Mouse (Mus musculus): ENCODE measurements around the gene Spata7. TPM values are rescaled to one million over a fixed set of nuclear protein-coding genes. Genes with fewer than 3 reads are reported as not detected.

Spata7 gene
- polyA plus RNA-seq, 1 experiment: 22.2 TPM

DNA sequence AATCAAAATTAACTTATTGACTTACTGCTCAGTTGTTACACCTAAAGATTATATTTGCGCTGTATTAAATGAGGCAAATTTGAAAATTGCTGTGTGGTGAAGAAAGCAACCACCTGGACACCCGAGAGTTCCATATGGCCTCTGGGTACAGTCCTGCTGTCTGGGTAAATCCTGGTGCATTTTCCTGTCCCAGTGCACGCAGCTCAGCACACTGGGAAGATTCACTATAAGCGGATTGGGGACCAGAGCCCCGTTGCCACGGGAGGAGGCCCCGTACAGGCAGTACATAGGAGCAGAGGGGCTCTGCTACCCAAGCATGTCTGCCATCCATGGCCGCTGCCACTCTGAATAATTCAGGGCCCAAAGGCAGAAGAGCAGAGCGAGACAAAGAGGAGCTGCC lies 73.6 kb downstream of the Spata7 start:
- Histone ChIP-seq H3K9me3 (replicated peaks; ENCODE audit: control insufficient read depth, insufficient read depth, low read length, poor library complexity, severe bottlenecking) (no peaks in the 10 kb centered on the region), H3K4me3 (ENCODE audit: low read depth, low read length) (no peak overlapping the region), H3K36me3 (ENCODE audit: control insufficient read depth, insufficient read depth, low read length, poor library complexity, severe bottlenecking) (no peaks in the 10 kb centered on the region; the same call in 1 of the 2 replicates), H3K27me3 (ENCODE audit: control insufficient read depth, insufficient read depth, low read length, poor library complexity, severe bottlenecking) (no peaks in the 10 kb centered on the region), H3K9ac (ENCODE audit: low read depth, poor library complexity, severe bottlenecking) (no peak overlapping the region), H3K4me1 (ENCODE audit: control insufficient read depth, insufficient read depth, low read length) (peaks cover 2% of the 10 kb centered on the region), H3K27ac (ENCODE audit: insufficient read depth, low read length) (no peak overlapping the region)
- TF ChIP-seq POLR2A (IDR thresholded peaks at IDR 0.05; ENCODE audit: insufficient read depth, low read length) (no peak), EP300 (IDR thresholded peaks at IDR 0.05; ENCODE audit: insufficient read depth, low read depth, low read length) (no peak), CTCF (IDR thresholded peaks at IDR 0.05; ENCODE audit: low read depth, low read length) (no peak)

GRCm38 (mm10) chr12:98703554-98703953 lies 75.6 kb downstream of the Spata7 start:
- no peak for TF ChIP-seq CTCF (IDR thresholded peaks at IDR 0.05; ENCODE audit: low read depth, low read length)
- TF ChIP-seq POLR2A (IDR thresholded peaks at IDR 0.05; ENCODE audit: insufficient read depth, low read length): no peak
- no peak for TF ChIP-seq EP300 (IDR thresholded peaks at IDR 0.05; ENCODE audit: insufficient read depth, low read depth, low read length)
- H3K27me3 ChIP-seq (ENCODE audit: control insufficient read depth, insufficient read depth, low read length, poor library complexity, severe bottlenecking): no peaks in the 10 kb centered on the region
- no peak overlapping the region for H3K27ac ChIP-seq (ENCODE audit: insufficient read depth, low read length)
- H3K9me3 ChIP-seq (replicated peaks; ENCODE audit: control insufficient read depth, insufficient read depth, low read length, poor library complexity, severe bottlenecking): no peaks in the 10 kb centered on the region
- H3K4me1 ChIP-seq (ENCODE audit: control insufficient read depth, insufficient read depth, low read length): peaks cover 2% of the 10 kb centered on the region
- no peak overlapping the region for H3K4me3 ChIP-seq (ENCODE audit: low read depth, low read length)
- no peak overlapping the region for H3K9ac ChIP-seq (ENCODE audit: low read depth, poor library complexity, severe bottlenecking)
- H3K36me3 ChIP-seq (ENCODE audit: control insufficient read depth, insufficient read depth, low read length, poor library complexity, severe bottlenecking): no peaks in the 10 kb centered on the region; the same call in 1 of the 2 replicates

GRCm38 (mm10) chr12:98703961-98704360 lies 76.0 kb downstream of the Spata7 start:
- TF ChIP-seq EP300 (IDR thresholded peaks at IDR 0.05; ENCODE audit: insufficient read depth, low read depth, low read length): no peak
- no peak for TF ChIP-seq CTCF (IDR thresholded peaks at IDR 0.05; ENCODE audit: low read depth, low read length)
- TF ChIP-seq POLR2A (IDR thresholded peaks at IDR 0.05; ENCODE audit: insufficient read depth, low read length): no peak
- no peak overlapping the region for H3K4me3 ChIP-seq (ENCODE audit: low read depth, low read length)
- H3K27ac ChIP-seq (ENCODE audit: insufficient read depth, low read length): no peak overlapping the region
- H3K36me3 ChIP-seq (ENCODE audit: control insufficient read depth, insufficient read depth, low read length, poor library complexity, severe bottlenecking): no peaks in the 10 kb centered on the region; the same call in 1 of the 2 replicates
- H3K4me1 ChIP-seq (ENCODE audit: control insufficient read depth, insufficient read depth, low read length): no peaks in the 10 kb centered on the region
- no peaks in the 10 kb centered on the region for H3K27me3 ChIP-seq (ENCODE audit: control insufficient read depth, insufficient read depth, low read length, poor library complexity, severe bottlenecking)
- no peak overlapping the region for H3K9ac ChIP-seq (ENCODE audit: low read depth, poor library complexity, severe bottlenecking)
- H3K9me3 ChIP-seq (replicated peaks; ENCODE audit: control insufficient read depth, insufficient read depth, low read length, poor library complexity, severe bottlenecking): no peaks in the 10 kb centered on the region

- H3K36me3 ChIP-seq (ENCODE audit: control insufficient read depth, insufficient read depth, low read length, poor library complexity, severe bottlenecking): peaks cover 3% of the 10 kb centered on the region; the same call in 1 of the 2 replicates
- no peaks in the 10 kb centered on the region for H3K9me3 ChIP-seq (replicated peaks; ENCODE audit: control insufficient read depth, insufficient read depth, low read length, poor library complexity, severe bottlenecking)
- TF ChIP-seq CTCF (IDR thresholded peaks at IDR 0.05; ENCODE audit: low read depth, low read length): no peak
- TF ChIP-seq EP300 (IDR thresholded peaks at IDR 0.05; ENCODE audit: insufficient read depth, low read depth, low read length): no peak
- TF ChIP-seq POLR2A (IDR thresholded peaks at IDR 0.05; ENCODE audit: insufficient read depth, low read length): no peak
- H3K27ac ChIP-seq (ENCODE audit: insufficient read depth, low read length): no peak overlapping the region
- no peak overlapping the region for H3K4me3 ChIP-seq (ENCODE audit: low read depth, low read length)
- no peaks in the 10 kb centered on the region for H3K4me1 ChIP-seq (ENCODE audit: control insufficient read depth, insufficient read depth, low read length)
- H3K9ac ChIP-seq (ENCODE audit: low read depth, poor library complexity, severe bottlenecking): no peak overlapping the region
- no peaks in the 10 kb centered on the region for H3K27me3 ChIP-seq (ENCODE audit: control insufficient read depth, insufficient read depth, low read length, poor library complexity, severe bottlenecking)
These were observed 84.9 kb downstream of the Spata7 start for GRCm38 (mm10) chr12:98712819-98713218.

- Histone ChIP-seq H3K27ac (ENCODE audit: insufficient read depth, low read length) (no peak overlapping the region), H3K4me1 (ENCODE audit: control insufficient read depth, insufficient read depth, low read length) (no peaks in the 10 kb centered on the region), H3K9ac (ENCODE audit: low read depth, poor library complexity, severe bottlenecking) (no peak overlapping the region), H3K36me3 (ENCODE audit: control insufficient read depth, insufficient read depth, low read length, poor library complexity, severe bottlenecking) (peaks cover 3% of the 10 kb centered on the region; the same call in 1 of the 2 replicates), H3K27me3 (ENCODE audit: control insufficient read depth, insufficient read depth, low read length, poor library complexity, severe bottlenecking) (no peaks in the 10 kb centered on the region), H3K9me3 (replicated peaks; ENCODE audit: control insufficient read depth, insufficient read depth, low read length, poor library complexity, severe bottlenecking) (no peaks in the 10 kb centered on the region), H3K4me3 (ENCODE audit: low read depth, low read length) (no peak overlapping the region)
- TF ChIP-seq EP300 (IDR thresholded peaks at IDR 0.05; ENCODE audit: insufficient read depth, low read depth, low read length) (no peak), CTCF (IDR thresholded peaks at IDR 0.05; ENCODE audit: low read depth, low read length) (no peak), POLR2A (IDR thresholded peaks at IDR 0.05; ENCODE audit: insufficient read depth, low read length) (no peak)
These were observed 85.7 kb downstream of the Spata7 start for GRCm38 (mm10) chr12:98713621-98714103.

GRCm38 (mm10) chr12:98714757-98715156 lies 86.8 kb downstream of the Spata7 start:
- H3K36me3 ChIP-seq (ENCODE audit: control insufficient read depth, insufficient read depth, low read length, poor library complexity, severe bottlenecking): peaks cover 3% of the 10 kb centered on the region; the same call in 1 of the 2 replicates
- H3K9ac ChIP-seq (ENCODE audit: low read depth, poor library complexity, severe bottlenecking): no peak overlapping the region
- no peak overlapping the region for H3K27ac ChIP-seq (ENCODE audit: insufficient read depth, low read length)
- H3K4me3 ChIP-seq (ENCODE audit: low read depth, low read length): no peak overlapping the region
- TF ChIP-seq CTCF (IDR thresholded peaks at IDR 0.05; ENCODE audit: low read depth, low read length): no peak
- TF ChIP-seq POLR2A (IDR thresholded peaks at IDR 0.05; ENCODE audit: insufficient read depth, low read length): no peak
- TF ChIP-seq EP300 (IDR thresholded peaks at IDR 0.05; ENCODE audit: insufficient read depth, low read depth, low read length): no peak
- no peaks in the 10 kb centered on the region for H3K4me1 ChIP-seq (ENCODE audit: control insufficient read depth, insufficient read depth, low read length)
- H3K27me3 ChIP-seq (ENCODE audit: control insufficient read depth, insufficient read depth, low read length, poor library complexity, severe bottlenecking): no peaks in the 10 kb centered on the region
- H3K9me3 ChIP-seq (replicated peaks; ENCODE audit: control insufficient read depth, insufficient read depth, low read length, poor library complexity, severe bottlenecking): no peaks in the 10 kb centered on the region
